Mouse (Mus musculus): ENCODE results near the gene Prr30.
"Not testable (repeated sequence)": the region's sequence is repeated elsewhere in the genome, so short reads cannot be mapped to it uniquely, and the experiment has no call there.

Gene Prr30

DNA sequence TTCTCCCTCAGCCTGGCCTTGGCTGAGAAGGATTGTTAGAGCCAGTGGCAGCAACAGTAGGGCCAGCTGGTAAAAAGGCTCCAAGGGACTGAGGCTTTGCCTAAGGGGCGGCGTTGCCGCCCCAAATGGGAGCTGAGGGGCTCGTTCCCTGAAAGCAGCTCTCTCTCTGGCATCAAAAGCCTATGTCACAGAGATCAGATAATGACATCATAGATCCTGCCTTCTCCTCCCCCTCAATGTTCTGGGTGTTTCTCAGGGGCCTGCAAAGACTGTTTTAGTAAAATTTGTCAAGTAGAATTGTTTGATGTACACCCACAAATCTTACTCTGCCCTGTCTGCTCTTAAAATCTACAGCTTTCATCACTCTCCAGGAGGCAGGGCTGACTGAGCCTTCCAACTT lies at the start of gene Prr30:
Gene Prr30 (minus strand): TSS at position 101 of the 400 bp plus-strand sequence.
- DNase-seq, result no peak

DNA sequence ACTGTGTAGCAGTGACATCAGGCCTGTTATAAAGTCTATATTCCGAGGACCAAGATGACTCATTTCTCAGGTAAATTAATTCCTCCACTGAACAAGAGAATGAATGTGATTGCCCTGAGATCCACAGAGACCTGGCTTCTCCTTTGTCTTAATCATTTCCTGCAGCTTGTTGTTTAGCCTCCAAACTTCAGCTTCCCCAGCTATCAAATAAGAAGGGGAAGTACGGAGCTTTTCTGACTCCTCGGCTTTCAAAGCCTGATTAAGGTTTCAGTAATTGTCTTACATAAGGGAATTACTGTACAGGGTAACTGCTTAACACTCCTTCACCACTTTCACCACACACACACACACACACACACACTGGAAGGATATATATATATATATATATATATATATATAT lies 46.7 kb upstream of the Prr30 start:
- DNase-seq, result no peak

DNA sequence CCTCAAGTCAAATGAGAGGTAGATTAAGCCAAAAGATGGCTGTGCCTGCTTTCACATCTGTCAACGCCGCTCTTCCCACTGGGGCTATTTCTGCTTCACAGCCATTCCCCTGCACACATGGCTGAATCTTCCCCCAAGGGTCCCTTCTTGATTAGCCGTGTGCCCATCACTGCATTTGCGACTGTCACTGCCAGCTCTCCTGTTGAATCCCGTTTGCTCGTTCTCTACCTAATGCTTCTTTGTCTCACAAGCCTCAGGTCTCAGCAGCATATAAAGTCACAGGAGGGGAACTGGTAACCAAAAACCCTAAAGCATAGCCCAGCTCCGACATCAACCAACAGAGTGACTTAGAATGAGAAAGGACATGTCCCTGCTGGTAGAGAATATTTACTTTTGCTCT lies 45.6 kb upstream of the Prr30 start:
- no peak for DNase-seq

DNA sequence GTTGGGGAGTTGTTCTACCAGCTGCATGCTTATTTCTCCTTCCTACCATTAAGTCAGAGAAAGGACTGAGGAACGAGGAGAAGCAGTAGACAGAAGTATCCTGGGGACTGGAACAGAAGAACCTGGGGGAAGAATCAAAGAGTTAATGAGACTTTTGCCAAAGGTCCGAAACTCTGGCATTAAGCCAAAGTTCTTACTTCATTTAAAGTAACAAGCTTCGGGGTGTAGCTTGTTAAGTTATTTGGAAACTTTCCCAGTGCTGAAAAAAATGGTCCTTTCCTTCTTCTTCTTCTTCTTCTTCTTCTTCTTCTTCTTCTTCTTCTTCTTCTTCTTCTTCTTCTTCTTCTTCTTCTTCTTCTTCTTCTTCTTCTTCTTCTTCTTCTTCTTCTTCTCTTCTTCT lies 44.3 kb upstream of the Prr30 start:
- DNase-seq, result not testable (repeated sequence)

DNA sequence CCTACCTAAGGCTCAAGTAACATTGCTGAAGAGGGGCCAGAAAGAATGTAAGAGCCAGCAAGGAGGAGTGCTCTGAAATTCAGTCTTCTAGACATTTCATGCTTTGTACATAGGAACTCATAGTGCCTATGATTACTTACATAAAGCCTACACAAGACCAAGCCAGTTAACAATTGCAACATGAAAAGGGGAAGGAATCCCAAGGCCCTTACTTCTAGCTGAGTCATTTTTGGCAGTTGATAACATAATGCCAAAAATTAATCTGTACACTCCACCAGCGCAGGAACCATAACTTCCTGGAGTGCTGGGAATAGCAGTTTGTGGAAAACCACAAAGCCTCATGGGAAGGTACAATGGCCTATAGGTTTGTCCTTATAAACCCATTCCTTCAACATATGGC lies 37.8 kb upstream of the Prr30 start:
- no peak for DNase-seq

DNA sequence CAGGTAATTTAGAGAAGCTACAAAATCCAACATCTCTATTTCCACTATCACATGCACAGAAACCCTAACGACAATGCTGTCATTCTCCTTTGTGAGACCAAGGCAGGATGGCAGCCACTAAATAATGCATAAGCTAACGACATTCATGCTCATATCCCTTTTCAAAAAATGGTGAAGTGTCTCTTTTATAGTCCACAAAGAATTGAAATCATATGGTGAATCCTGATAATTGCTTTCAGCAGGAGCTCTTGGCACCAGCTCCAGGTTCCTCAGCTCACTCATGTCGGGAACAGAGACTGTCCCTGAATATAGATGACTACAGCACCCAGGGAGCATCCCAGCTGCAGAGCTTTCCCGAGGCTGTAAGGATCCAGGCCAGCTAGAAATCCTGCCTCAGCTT lies 28.9 kb upstream of the Prr30 start:
- peak; percentile 4 for DNase-seq

DNA sequence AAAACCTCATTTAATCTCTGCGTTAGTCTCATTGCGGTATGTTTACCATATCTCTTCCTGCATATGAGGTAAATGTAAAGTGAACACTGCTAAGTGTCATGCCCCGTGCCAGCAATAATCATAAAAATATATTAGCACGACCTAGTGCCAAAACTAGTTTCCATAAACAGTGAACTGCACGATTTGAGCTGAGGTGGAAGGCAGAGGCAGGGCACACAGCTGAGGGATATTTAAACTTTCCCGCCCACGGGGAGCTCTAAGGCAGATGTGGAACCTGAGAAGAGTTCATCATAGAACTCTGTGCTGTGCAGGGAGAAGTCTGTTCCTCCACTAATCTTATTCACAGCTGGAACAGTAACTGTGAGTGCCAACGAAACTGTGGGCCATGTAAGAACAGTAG lies 22.2 kb upstream of the Prr30 start:
- no peak for DNase-seq

DNA sequence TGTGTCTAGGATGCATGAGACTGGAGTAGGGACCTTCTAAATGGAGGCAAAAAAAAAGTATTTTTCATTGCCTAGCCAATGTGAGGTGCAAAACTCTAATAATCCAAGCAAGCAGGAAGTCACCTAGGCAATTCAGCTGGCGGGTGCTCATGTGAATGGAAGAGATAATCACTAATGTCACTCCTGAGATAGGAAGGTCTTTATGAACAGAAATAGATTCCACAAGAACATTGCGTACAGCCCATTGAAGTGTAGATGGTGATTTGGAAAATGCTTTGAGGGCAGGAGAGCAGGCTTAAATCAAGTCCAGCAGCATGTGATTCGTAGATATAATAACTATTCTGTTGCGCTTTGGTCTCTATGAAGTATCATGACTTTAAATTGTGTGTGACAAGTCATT lies 27.9 kb downstream of the Prr30 start:
- no peak for DNase-seq
